Mouse (Mus musculus) intestine, embryonic 15.5 days (tissue): ENCODE measurements at regions not wholly inside any gene's neighbourhood (a gene's known extent, or its start where the extent isn't known, plus 50 kb on each side); places are given as distances from the start of the nearest gene placed in this dataset.

Experiments
- ATAC-seq: fragments of 200-750 bp; cut with Nextera tagmentation; 2 replicates; pipeline ENCODE4 v1.8.0; 2017; ENCODE audit warnings: moderate TSS enrichment, moderate library complexity
- H3K27ac ChIP-seq: fragments of 300-500 bp; sonication (generic); 2 replicates; pipeline ENCODE4 v1.5.1; 2015; ENCODE audit warnings: mild to moderate bottlenecking, inconsistent platforms
- H3K27me3 ChIP-seq: fragments of 300-500 bp; sonication (generic); replicated peaks from 2 replicates; pipeline ENCODE4 v1.6.1; 2015; ENCODE audit warnings: inconsistent platforms
- H3K36me3 ChIP-seq: fragments of 300-500 bp; sonication (generic); 2 replicates; pipeline ENCODE4 v1.6.1; 2015; ENCODE audit warnings: inconsistent platforms
- H3K4me1 ChIP-seq: fragments of 300-500 bp; sonication (generic); replicated peaks from 2 replicates; pipeline ENCODE4 v1.6.1; 2015; ENCODE audit warnings: inconsistent platforms
- H3K4me2 ChIP-seq: fragments of 300-500 bp; sonication (generic); replicated peaks from 2 replicates; pipeline ENCODE4 v1.6.1; 2015; ENCODE audit warnings: mild to moderate bottlenecking, inconsistent platforms
- H3K4me3 ChIP-seq: fragments of 300-500 bp; sonication (generic); replicated peaks from 2 replicates; pipeline ENCODE4 v1.5.1; 2015; ENCODE audit warnings: inconsistent platforms
- H3K9ac ChIP-seq: fragments of 300-500 bp; sonication (generic); 2 replicates; pipeline ENCODE4 v1.6.1; 2015; ENCODE audit warnings: inconsistent platforms
- H3K9me3 ChIP-seq: fragments of 300-500 bp; sonication (generic); 2 replicates; pipeline ENCODE4 v1.6.1; 2016; ENCODE audit warnings: inconsistent platforms
- WGBS: fragments of 180-500 bp; shearing (Covaris S2); methylation state at CpG from one replicate; pipeline ENCODE4 v1.1.7; 2015; 5-methylcytosine and 5-hydroxymethylcytosine counted together

- no peak overlapping the region for H3K9ac ChIP-seq
- no peaks in the 10 kb centered on the region for H3K4me1 ChIP-seq
- H3K4me3 ChIP-seq: no peak overlapping the region
- WGBS: 87% methylated on average over 2 of the region's 2 CpGs
- no peaks in the 10 kb centered on the region for H3K27me3 ChIP-seq
- H3K36me3 ChIP-seq: no peaks in the 10 kb centered on the region
- no peaks in the 10 kb centered on the region for H3K9me3 ChIP-seq
- H3K4me2 ChIP-seq: no peak overlapping the region
- no peak for ATAC-seq
- H3K27ac ChIP-seq: no peak overlapping the region
Observed at GRCm38 (mm10) chr5:82472146-82472545, 882.8 kb downstream of the Tecrl start.

GRCm38 (mm10) chr5:82464272-82464671 is 890.7 kb downstream of the Tecrl start:
- H3K27ac ChIP-seq: no peak overlapping the region
- H3K27me3 ChIP-seq: no peaks in the 10 kb centered on the region
- 93% methylated on average over 2 of the region's 2 CpGs for WGBS
- H3K9me3 ChIP-seq: no peaks in the 10 kb centered on the region
- H3K36me3 ChIP-seq: no peaks in the 10 kb centered on the region
- no peaks in the 10 kb centered on the region for H3K4me1 ChIP-seq
- H3K4me2 ChIP-seq: no peak overlapping the region
- no peak overlapping the region for H3K9ac ChIP-seq
- H3K4me3 ChIP-seq: no peak overlapping the region
- no peak for ATAC-seq

GRCm38 (mm10) chr5:82441288-82441687 is 913.7 kb downstream of the Tecrl start:
- Histone ChIP-seq H3K4me3 (no peak overlapping the region), H3K4me1 (no peaks in the 10 kb centered on the region), H3K4me2 (no peak overlapping the region), H3K9me3 (no peaks in the 10 kb centered on the region), H3K9ac (no peak overlapping the region), H3K36me3 (no peaks in the 10 kb centered on the region), H3K27ac (no peak overlapping the region), H3K27me3 (no peaks in the 10 kb centered on the region)
- WGBS: 75% methylated on average over 4 of the region's 4 CpGs
- ATAC-seq: no peak

- no peaks in the 10 kb centered on the region for H3K36me3 ChIP-seq
- H3K4me1 ChIP-seq: no peaks in the 10 kb centered on the region
- no peak overlapping the region for H3K27ac ChIP-seq
- no peak for ATAC-seq
- H3K27me3 ChIP-seq: no peaks in the 10 kb centered on the region
- H3K4me3 ChIP-seq: no peak overlapping the region
- H3K4me2 ChIP-seq: no peak overlapping the region
- no peaks in the 10 kb centered on the region for H3K9me3 ChIP-seq
- no peak overlapping the region for H3K9ac ChIP-seq
- 79% methylated on average over 2 of the region's 2 CpGs for WGBS
Observed at GRCm38 (mm10) chr5:82440126-82440525, 914.9 kb downstream of the Tecrl start.

- Histone ChIP-seq H3K4me3 (no peak overlapping the region), H3K9ac (no peak overlapping the region), H3K4me2 (no peak overlapping the region), H3K27ac (no peak overlapping the region), H3K36me3 (no peaks in the 10 kb centered on the region), H3K9me3 (no peaks in the 10 kb centered on the region), H3K4me1 (no peaks in the 10 kb centered on the region), H3K27me3 (no peaks in the 10 kb centered on the region)
- no peak for ATAC-seq
Observed at GRCm38 (mm10) chr5:82420396-82420795, 934.6 kb downstream of the Tecrl start.

GRCm38 (mm10) chr5:82396632-82397234 is 958.3 kb downstream of the Tecrl start:
- Histone ChIP-seq H3K27ac (no peak overlapping the region), H3K9ac (no peak overlapping the region), H3K36me3 (no peaks in the 10 kb centered on the region), H3K9me3 (no peaks in the 10 kb centered on the region), H3K4me3 (no peak overlapping the region), H3K4me1 (no peaks in the 10 kb centered on the region), H3K4me2 (no peak overlapping the region), H3K27me3 (no peaks in the 10 kb centered on the region)
- 67% methylated on average over 5 of the region's 5 CpGs for WGBS
- no peak for ATAC-seq

GRCm38 (mm10) chr5:82361624-82362023 is 993.4 kb downstream of the Tecrl start:
- no peaks in the 10 kb centered on the region for H3K27me3 ChIP-seq
- H3K4me1 ChIP-seq: no peaks in the 10 kb centered on the region
- no peak for ATAC-seq
- no peaks in the 10 kb centered on the region for H3K36me3 ChIP-seq
- H3K9ac ChIP-seq: no peak overlapping the region
- no peak overlapping the region for H3K4me3 ChIP-seq
- 59% methylated on average over 3 of the region's 3 CpGs for WGBS
- H3K4me2 ChIP-seq: no peak overlapping the region
- H3K9me3 ChIP-seq: no peaks in the 10 kb centered on the region
- H3K27ac ChIP-seq: no peak overlapping the region

GRCm38 (mm10) chr5:82356336-82356735 is 998.7 kb downstream of the Tecrl start:
- H3K27ac ChIP-seq: no peak overlapping the region
- H3K36me3 ChIP-seq: no peaks in the 10 kb centered on the region
- no peaks in the 10 kb centered on the region for H3K9me3 ChIP-seq
- H3K4me1 ChIP-seq: no peaks in the 10 kb centered on the region
- no peak overlapping the region for H3K4me2 ChIP-seq
- H3K4me3 ChIP-seq: no peak overlapping the region
- no peaks in the 10 kb centered on the region for H3K27me3 ChIP-seq
- ATAC-seq: no peak
- no peak overlapping the region for H3K9ac ChIP-seq
- 91% methylated on average over 5 of the region's 5 CpGs for WGBS

- no peak for ATAC-seq
- no peaks in the 10 kb centered on the region for H3K9me3 ChIP-seq
- no peaks in the 10 kb centered on the region for H3K27me3 ChIP-seq
- no peak overlapping the region for H3K4me2 ChIP-seq
- H3K4me1 ChIP-seq: no peaks in the 10 kb centered on the region
- 78% methylated on average over 2 of the region's 2 CpGs for WGBS
- H3K27ac ChIP-seq: no peak overlapping the region
- no peak overlapping the region for H3K4me3 ChIP-seq
- H3K9ac ChIP-seq: no peak overlapping the region
- no peaks in the 10 kb centered on the region for H3K36me3 ChIP-seq
Observed at GRCm38 (mm10) chr5:82351089-82351488, 1003.9 kb downstream of the Tecrl start.

GRCm38 (mm10) chr5:82346672-82347071 is 1008.3 kb downstream of the Tecrl start:
- no peak overlapping the region for H3K4me3 ChIP-seq
- no peaks in the 10 kb centered on the region for H3K27me3 ChIP-seq
- H3K27ac ChIP-seq: no peak overlapping the region
- no peak overlapping the region for H3K9ac ChIP-seq
- no peaks in the 10 kb centered on the region for H3K36me3 ChIP-seq
- WGBS: 4% methylated on average over 7 of the region's 7 CpGs
- ATAC-seq: peak; percentile 71; the same call in 1 of the 2 replicates
- no peak overlapping the region for H3K4me2 ChIP-seq
- H3K4me1 ChIP-seq: no peaks in the 10 kb centered on the region
- H3K9me3 ChIP-seq: no peaks in the 10 kb centered on the region

GRCm38 (mm10) chr5:82324354-82324753 is 1030.6 kb downstream of the Tecrl start:
- no peak overlapping the region for H3K4me3 ChIP-seq
- WGBS: 84% methylated on average over 4 of the region's 4 CpGs
- no peak for ATAC-seq
- H3K27ac ChIP-seq: no peak overlapping the region
- H3K27me3 ChIP-seq: no peaks in the 10 kb centered on the region
- H3K4me1 ChIP-seq: no peaks in the 10 kb centered on the region
- H3K4me2 ChIP-seq: no peak overlapping the region
- no peaks in the 10 kb centered on the region for H3K9me3 ChIP-seq
- H3K9ac ChIP-seq: no peak overlapping the region
- H3K36me3 ChIP-seq: no peaks in the 10 kb centered on the region

- no peaks in the 10 kb centered on the region for H3K27me3 ChIP-seq
- no peak overlapping the region for H3K4me2 ChIP-seq
- H3K9me3 ChIP-seq: no peaks in the 10 kb centered on the region
- ATAC-seq: no peak
- WGBS: 76% methylated on average over 1 of the region's 1 CpGs
- no peak overlapping the region for H3K4me3 ChIP-seq
- no peak overlapping the region for H3K27ac ChIP-seq
- no peak overlapping the region for H3K9ac ChIP-seq
- no peaks in the 10 kb centered on the region for H3K4me1 ChIP-seq
- no peaks in the 10 kb centered on the region for H3K36me3 ChIP-seq
Observed at GRCm38 (mm10) chr5:82319709-82320333, 1035.2 kb downstream of the Tecrl start.

- 47% methylated on average over 6 of the region's 6 CpGs for WGBS
Observed at GRCm38 (mm10) chr5:82312054-82312453, 1042.9 kb downstream of the Tecrl start.

More at GRCm38 (mm10) chr5:82312054-82312453, 1042.9 kb downstream of the Tecrl start:
- H3K27ac ChIP-seq: no peak overlapping the region
- no peak for ATAC-seq
- H3K36me3 ChIP-seq: no peaks in the 10 kb centered on the region
- no peaks in the 10 kb centered on the region for H3K9me3 ChIP-seq
- H3K27me3 ChIP-seq: no peaks in the 10 kb centered on the region
- H3K4me3 ChIP-seq: no peak overlapping the region
- H3K9ac ChIP-seq: no peak overlapping the region
- no peak overlapping the region for H3K4me2 ChIP-seq
- no peaks in the 10 kb centered on the region for H3K4me1 ChIP-seq
